Mouse (Mus musculus): Measurements from ENCODE around the gene Etl4.
A peak's percentile ranks its signal among the peaks of the same experiment; 100 is the strongest.
"Not testable (repeated sequence)": the region's sequence is repeated elsewhere in the genome, so short reads cannot be mapped to it uniquely, and the experiment has no call there.

Etl4 gene

DNA sequence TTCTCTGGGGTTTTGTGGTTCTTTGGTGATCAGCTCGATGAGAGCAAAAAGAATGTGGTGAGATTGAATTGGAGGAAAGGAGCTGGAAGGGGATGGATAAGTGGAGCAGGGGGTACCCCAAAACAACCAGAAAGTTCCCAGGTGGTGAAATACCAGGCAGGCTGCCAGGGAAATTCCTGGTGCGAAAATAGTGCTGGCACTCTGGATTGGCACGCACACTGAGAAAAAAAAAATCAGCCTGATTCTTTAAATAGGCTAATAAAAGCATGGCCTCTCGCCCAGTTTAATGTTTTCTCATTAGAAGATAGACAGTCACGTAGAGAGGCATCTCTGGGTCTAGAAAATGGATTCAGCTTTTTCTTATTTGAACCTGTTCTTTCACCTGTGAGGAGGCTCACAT, 258.0 kb downstream of the Etl4 start:
- DNase-seq (ENCODE audit: extremely low spot score), result no peak

- no peak for DNase-seq (ENCODE audit: extremely low spot score)
These were observed 258.6 kb downstream of the Etl4 start for GRCm38 (mm10) chr2:20168156-20168555.

- DNase-seq (ENCODE audit: extremely low spot score), result not testable (repeated sequence)
These were observed 267.0 kb downstream of the Etl4 start for GRCm38 (mm10) chr2:20176456-20177184.

- DNase-seq (ENCODE audit: extremely low spot score), result not testable (repeated sequence)
These were observed 267.7 kb downstream of the Etl4 start for GRCm38 (mm10) chr2:20177236-20177635.

DNA sequence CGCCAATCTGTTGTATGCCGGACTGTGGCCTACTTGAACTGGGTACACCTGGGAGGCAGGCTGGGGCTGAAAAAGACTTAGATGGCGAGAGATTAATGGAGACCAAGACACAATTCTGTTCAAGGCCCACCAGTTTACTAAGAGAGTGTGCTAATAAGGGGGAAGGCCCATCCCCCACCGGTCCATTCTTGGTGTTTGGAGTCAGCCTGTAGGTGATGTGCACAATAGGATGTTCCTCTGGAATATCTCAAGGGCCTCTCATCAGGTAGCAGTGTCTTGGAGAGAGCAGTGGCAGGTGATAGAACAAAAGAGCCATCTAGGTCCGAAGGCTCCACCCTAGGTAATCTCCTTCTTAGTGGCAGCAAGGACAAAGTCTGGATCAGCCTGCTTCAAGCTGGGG, 271.0 kb downstream of the Etl4 start:
- not testable (repeated sequence) for DNase-seq (ENCODE audit: extremely low spot score)

DNA sequence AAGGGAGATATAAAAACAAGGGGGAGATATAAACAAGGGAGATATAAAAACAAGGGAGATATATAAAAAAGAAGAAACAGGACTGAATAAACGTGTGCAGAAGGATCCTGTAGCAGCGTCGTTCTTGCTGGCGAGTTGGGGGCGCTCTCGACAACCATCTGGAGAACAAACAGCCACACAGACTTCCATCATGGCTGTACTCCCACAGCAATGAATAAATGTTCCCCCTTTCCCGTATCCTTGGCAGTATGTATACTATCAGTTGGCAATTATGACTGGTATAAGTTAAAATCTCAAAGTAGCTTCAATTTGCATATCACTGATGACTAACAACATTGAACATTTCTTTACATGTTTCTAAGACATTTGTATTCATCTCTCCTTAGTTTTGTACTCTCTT, 277.6 kb downstream of the Etl4 start:
- DNase-seq (ENCODE audit: extremely low spot score), result not testable (repeated sequence)

- DNase-seq (ENCODE audit: extremely low spot score), result no peak
These were observed 293.4 kb downstream of the Etl4 start for GRCm38 (mm10) chr2:20203011-20203410.

DNA sequence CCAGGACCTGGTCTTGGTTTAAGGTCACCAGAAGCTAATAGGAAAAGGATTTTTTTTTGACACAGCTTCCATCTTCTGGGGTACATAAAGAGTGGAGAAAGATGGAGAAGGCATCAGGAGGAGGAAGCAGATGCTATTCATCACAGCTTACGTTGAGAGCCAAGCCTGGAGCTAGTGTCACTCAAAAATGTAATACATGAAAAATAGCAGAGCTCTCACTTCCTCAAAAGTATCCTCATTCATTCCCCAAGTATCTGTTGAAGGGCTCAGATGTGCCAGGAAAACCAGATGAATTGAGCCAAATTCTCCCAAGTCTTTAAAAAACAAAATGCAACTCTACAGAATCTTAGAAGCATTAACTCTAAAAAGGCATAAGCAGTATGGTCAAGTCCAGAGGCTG, 297.1 kb downstream of the Etl4 start:
- DNase-seq (ENCODE audit: extremely low spot score), result no peak

DNA sequence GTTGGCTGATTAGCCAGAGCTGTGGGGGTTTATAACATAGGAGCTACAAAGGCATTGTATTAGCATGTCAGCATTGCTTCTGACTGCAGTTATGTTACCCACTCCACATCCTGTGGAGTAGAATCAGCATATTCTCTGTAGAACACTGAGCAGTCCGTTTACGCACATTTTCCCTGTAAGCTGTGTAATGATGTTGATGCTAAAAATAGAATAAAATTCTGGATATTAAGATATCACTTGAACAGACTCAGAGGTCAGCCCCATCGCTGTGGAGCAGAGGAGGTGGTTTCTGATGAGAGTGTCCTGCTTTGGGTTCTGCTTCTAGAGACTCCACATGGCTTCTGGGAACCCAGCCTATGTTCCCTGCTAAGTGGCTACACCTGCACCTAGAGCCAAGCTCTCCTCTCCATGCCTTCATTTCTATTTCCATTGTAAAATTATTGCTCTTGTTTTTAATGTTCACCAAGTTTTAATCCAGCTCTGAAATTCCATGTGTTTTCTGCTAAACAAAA, 299.2 kb downstream of the Etl4 start:
- DNase-seq (ENCODE audit: extremely low spot score), result no peak

GRCm38 (mm10) chr2:20209359-20209758, 299.8 kb downstream of the Etl4 start:
- no peak for DNase-seq (ENCODE audit: extremely low spot score)

DNA sequence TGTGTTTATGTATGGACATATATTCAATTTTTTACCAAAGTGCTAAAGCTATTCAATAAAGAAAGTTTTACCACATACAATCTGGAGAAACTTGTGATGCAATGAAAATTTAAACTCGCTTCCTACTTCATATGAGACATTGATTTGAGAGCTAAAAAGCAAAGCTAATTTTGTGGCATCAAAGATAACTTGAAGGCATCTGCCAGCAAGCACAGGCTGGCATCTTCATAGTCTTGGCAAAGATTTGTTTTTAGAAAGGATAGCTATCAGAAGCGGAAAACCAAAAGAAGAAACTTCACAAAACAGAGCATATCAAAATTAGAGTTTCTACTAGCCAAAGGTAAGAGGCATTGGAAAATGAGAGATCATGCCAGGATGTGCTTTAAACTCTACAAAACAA, 306.7 kb downstream of the Etl4 start:
- no peak for DNase-seq (ENCODE audit: extremely low spot score)

DNA sequence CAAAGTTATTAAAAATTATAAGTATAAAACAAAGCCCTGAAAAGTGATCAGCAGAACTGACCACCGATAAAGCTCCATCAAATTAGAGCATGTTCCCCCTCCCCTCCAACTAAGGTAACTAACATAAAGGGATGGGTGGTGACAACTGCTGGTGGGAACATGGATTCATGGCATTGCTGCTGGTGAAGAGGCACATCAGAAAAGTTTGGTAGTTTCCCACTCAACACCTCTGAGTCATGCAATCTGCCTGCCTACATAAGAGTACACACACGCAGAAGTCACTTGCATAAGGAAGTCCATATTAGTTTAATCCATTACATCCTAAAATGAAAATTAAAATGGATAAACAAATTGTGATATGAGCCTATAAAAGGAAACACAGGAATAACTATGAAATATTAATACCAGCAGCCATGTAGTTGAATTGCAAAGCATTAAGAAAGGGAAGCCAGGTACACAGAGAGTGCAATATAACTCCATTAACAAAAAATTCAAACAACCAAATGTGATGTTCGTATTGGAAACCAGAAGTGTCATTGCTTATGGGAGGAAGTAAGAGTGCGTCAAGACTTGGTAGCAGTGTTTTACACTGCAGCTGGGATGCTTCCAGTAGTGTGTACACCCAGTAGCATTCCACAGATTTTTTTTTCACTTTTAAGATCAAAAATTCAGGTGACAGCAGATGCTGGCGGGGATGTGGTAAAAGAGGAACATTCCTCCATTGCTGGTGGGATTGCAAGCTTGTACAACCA, 307.3 kb downstream of the Etl4 start:
- DNase-seq (ENCODE audit: extremely low spot score), result no peak

- peak; percentile 37 for DNase-seq (ENCODE audit: extremely low spot score)
These were observed 321.8 kb downstream of the Etl4 start for GRCm38 (mm10) chr2:20231371-20231770.

DNA sequence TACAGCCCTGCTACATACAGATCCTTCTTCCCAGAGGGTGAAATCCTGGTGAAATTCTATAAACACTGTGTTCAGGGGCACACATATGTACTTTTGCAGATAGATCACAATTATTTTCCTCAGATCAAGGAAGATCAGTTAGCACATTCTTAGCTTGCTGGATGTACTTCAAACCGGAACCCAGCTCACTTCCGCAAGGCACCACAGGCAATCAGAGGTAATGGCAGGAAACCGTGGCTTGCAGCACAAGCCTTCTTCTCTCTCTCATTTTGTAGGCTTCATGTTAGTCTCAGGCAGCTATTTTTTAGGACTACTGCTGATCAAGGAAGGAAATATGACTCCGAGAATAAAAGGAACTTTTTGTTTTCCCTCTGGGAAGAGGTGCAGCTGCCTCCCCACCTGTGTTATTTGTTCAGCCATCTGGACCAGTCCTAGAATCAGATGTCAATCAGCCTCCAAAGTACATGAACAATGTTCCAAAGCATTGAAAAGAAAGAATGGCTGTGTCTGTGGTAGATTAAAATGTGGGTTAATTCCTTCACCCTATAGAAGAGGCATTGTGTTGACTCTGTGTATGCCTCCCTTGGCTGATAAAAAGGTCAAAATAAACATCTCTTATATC, 338.6 kb downstream of the Etl4 start:
- no peak for DNase-seq (ENCODE audit: extremely low spot score)

GRCm38 (mm10) chr2:20249403-20249802, 339.8 kb downstream of the Etl4 start:
- no peak for DNase-seq (ENCODE audit: extremely low spot score)

DNA sequence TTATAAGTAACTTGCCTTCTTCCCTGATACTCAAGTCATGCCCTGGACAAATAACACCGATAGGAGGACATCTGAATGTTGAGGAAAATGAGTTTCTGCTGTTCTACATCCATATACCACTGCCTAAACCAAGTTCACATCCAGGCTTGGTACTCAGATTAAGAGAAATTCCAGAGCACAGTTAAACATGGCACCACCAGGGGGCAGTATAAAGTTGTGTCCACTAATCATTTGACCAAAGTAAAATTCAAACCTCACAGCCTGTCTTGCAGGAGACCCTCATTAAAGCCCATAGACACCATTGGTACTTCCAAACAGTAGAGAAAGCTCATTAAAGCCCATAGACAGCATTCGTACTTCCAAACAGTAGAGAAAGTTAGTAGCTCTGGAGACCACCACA, 366.5 kb downstream of the Etl4 start:
- peak; percentile 69 for DNase-seq (ENCODE audit: extremely low spot score)

DNA sequence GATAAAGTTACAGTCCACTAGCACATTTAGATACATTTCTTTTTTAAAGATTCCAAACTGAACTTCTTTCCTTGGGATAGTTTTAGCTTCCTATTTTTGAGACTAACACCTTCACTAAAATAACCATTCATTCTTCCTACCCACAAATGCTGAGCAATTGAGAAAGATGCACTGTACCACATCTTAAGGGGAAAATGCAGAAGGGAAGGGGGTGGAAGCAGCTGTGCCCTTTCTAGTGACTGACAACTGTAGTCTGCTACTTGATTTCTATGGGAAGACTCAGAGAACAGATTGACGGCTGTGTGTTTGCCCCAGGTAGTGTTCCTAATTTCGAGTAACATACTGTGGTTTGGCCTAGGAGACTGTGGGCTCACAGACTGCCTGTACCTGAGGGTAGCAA, 372.3 kb downstream of the Etl4 start:
- no peak for DNase-seq (ENCODE audit: extremely low spot score)

GRCm38 (mm10) chr2:20284425-20284824, 374.8 kb downstream of the Etl4 start:
- no peak for DNase-seq (ENCODE audit: extremely low spot score)

DNA sequence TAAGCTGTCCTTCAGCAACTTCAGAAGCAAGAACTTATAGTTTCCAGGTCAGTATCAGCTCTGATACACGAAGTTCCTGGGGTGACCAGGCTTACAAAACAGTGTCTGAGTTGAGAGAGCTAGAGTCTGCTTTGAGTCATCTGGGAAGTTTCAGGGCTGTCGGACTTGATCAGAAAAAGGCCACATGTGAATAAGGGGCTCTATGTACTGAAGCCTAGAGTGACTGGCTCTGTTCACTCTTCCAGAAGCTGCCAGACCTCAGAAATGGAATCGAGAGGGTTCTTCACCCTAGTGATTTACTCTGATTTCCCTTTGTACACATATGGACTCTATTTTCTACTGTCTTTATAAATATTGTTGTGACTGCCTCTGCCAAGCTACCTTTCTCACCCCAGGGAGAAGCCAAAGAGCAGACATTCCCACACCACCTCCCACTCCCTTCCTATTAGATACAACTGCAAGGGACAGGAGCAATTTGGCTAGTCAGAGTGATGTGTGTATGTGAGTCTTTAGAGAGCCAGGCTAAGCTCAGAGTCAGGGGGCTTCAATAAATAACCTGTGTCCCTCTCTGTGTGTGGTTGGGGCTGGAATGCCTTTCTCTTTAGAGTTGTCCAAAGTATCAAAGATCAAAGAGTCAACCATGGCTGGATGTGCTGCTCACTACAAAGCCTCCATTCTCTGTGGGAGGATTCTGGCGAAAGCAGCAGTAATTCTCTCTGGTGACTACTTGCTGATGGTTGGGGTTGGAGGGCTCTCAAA, 381.6 kb downstream of the Etl4 start:
- peak; percentile 39 for DNase-seq (ENCODE audit: extremely low spot score)

- DNase-seq (ENCODE audit: extremely low spot score), result no peak
These were observed 382.1 kb downstream of the Etl4 start for GRCm38 (mm10) chr2:20291741-20292110.

GRCm38 (mm10) chr2:20293336-20293735, 383.8 kb downstream of the Etl4 start:
- DNase-seq (ENCODE audit: extremely low spot score), result no peak

DNA sequence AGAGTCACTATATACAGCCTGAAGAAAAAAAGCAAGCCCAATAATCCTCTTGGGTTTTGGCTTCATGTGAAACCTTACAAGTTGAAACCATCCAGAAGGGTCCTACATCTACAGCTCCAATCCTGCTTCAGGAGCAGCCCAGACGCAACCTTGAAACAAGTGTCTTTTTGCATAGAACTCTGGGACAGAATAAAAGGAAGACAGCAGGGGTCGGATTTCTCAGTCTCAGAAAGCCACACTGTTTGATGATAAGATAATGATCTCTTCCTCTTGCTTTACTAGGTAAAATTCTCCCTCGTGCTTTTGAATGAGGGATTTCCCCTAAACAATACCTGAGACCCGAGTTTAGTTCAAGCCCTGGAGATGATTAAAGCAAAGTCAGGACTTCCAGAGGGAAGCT, 385.0 kb downstream of the Etl4 start:
- DNase-seq (ENCODE audit: extremely low spot score), result no peak

Data from embryo, embryonic 9.5 days (tissue).